Comparison of ENCODE assay signal across 18 mouse cellular contexts in the genomic region with DNA sequence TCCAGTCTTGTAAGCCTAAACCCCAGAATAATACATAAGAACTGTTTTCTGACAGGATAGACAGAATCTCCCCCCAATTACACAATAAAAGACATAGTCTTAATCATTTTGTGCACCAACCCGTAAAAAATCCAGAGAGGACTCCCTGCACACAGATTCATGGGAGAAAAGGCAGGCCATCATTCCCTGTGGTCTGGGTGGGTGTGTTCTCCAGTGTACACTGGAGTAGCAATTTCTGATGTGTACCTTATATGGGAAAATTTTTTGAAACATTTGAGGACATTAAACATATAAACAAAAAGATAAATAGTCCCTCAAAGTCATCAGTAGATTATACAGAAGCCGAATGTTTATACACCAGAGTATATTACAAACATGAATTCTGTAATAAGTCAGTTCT.
DNase-seq lines count a peak whose midpoint lies in the region; ATAC-seq and TF ChIP-seq lines count a peak whose summit lies in the region.
"Had no signal": no experiment of that assay in that cellular context is flagged by ENCODE, and none has a peak within 500 bp of the region (broad histone marks: within the 10 kb centered on the region; RNA-seq: fewer than 3 reads in every experiment).

No protein-coding gene starts in this region.

- no peaks in the 10 kb centered on the region for H3K36me3 ChIP-seq in heart, adult 2 months (ENCODE audit: control insufficient read depth, insufficient read depth, low read length)
- no peaks in the 10 kb centered on the region for H3K36me3 ChIP-seq in kidney, embryonic 15.5 days
- no peaks in the 10 kb centered on the region for H3K36me3 ChIP-seq in midbrain, embryonic 15.5 days (replicated peaks)
- H3K36me3 ChIP-seq in midbrain, postnatal 0 days (ENCODE audit: insufficient read depth, low read length) = no peaks in the 10 kb centered on the region
- no peaks in the 10 kb centered on the region for H3K36me3 ChIP-seq in stomach, embryonic 15.5 days
- H3K36me3 ChIP-seq: G1E; hindbrain, embryonic 13.5 days; limb, embryonic 12.5 days had no signal

- H3K9me3 ChIP-seq in kidney, embryonic 15.5 days (replicated peaks) = no peaks in the 10 kb centered on the region
- no peaks in the 10 kb centered on the region for H3K9me3 ChIP-seq in midbrain, embryonic 15.5 days
- H3K9me3 ChIP-seq in midbrain, postnatal 0 days (ENCODE audit: low read length) = no peaks in the 10 kb centered on the region
- no peaks in the 10 kb centered on the region for H3K9me3 ChIP-seq in stomach, embryonic 15.5 days
- H3K9me3 ChIP-seq: hindbrain, embryonic 13.5 days; limb, embryonic 12.5 days had no signal

- no peak for TF ChIP-seq CTCF in heart, adult 2 months (IDR thresholded peaks at IDR 0.05)
- no peak for TF ChIP-seq CTCF in midbrain, postnatal 0 days (IDR thresholded peaks at IDR 0.05)

- no peak overlapping the region for H3K9ac ChIP-seq in heart, adult 2 months (ENCODE audit: low read depth, low read length)
- no peak overlapping the region for H3K9ac ChIP-seq in kidney, embryonic 15.5 days
- no peak overlapping the region for H3K9ac ChIP-seq in midbrain, embryonic 15.5 days
- H3K9ac ChIP-seq in midbrain, postnatal 0 days (replicated peaks; ENCODE audit: low read length, poor library complexity, severe bottlenecking) = no peak overlapping the region
- no peak overlapping the region for H3K9ac ChIP-seq in stomach, embryonic 15.5 days
- H3K9ac ChIP-seq: hindbrain, embryonic 13.5 days; limb, embryonic 12.5 days; liver, embryonic 14.5 days had no signal

- no peaks in the 10 kb centered on the region for H3K27me3 ChIP-seq in heart, adult 2 months (ENCODE audit: control insufficient read depth, insufficient read depth, low read length)
- H3K27me3 ChIP-seq in kidney, embryonic 15.5 days = no peaks in the 10 kb centered on the region
- H3K27me3 ChIP-seq in midbrain, embryonic 15.5 days (replicated peaks) = no peaks in the 10 kb centered on the region
- no peaks in the 10 kb centered on the region for H3K27me3 ChIP-seq in midbrain, postnatal 0 days (ENCODE audit: insufficient read depth, low read length)
- H3K27me3 ChIP-seq in stomach, embryonic 15.5 days (replicated peaks) = no peaks in the 10 kb centered on the region
- H3K27me3 ChIP-seq: hindbrain, embryonic 13.5 days; limb, embryonic 12.5 days had no signal

- no peak overlapping the region for H3K4me2 ChIP-seq in kidney, embryonic 15.5 days
- no peak overlapping the region for H3K4me2 ChIP-seq in midbrain, embryonic 15.5 days
- no peak overlapping the region for H3K4me2 ChIP-seq in midbrain, postnatal 0 days (ENCODE audit: low read depth, low read length, poor library complexity, severe bottlenecking)
- H3K4me2 ChIP-seq in stomach, embryonic 15.5 days = no peak overlapping the region
- H3K4me2 ChIP-seq: hindbrain, embryonic 13.5 days; limb, embryonic 12.5 days had no signal

- no peak for TF ChIP-seq POLR2A in heart, adult 2 months (IDR thresholded peaks at IDR 0.05; ENCODE audit: insufficient read depth, low read depth, low read length)

- no peak overlapping the region for H3K4me3 ChIP-seq in heart, adult 2 months
- H3K4me3 ChIP-seq in kidney, embryonic 15.5 days (replicated peaks) = no peak overlapping the region
- no peak overlapping the region for H3K4me3 ChIP-seq in midbrain, embryonic 15.5 days
- H3K4me3 ChIP-seq in midbrain, postnatal 0 days (ENCODE audit: low read depth, low read length) = no peak overlapping the region
- no peak overlapping the region for H3K4me3 ChIP-seq in stomach, embryonic 15.5 days (replicated peaks)
- H3K4me3 ChIP-seq: hindbrain, embryonic 13.5 days; limb, embryonic 12.5 days had no signal

- no peak for ATAC-seq in kidney, embryonic 15.5 days (replicated peaks; ENCODE audit: low FRiP score)
- ATAC-seq in midbrain, embryonic 15.5 days (replicated peaks) = no peak
- ATAC-seq in midbrain, postnatal 0 days (ENCODE audit: low FRiP score) = no peak
- ATAC-seq in stomach, embryonic 15.5 days (ENCODE audit: insufficient read depth, low FRiP score, low read depth) = no peak
- ATAC-seq: midbrain, embryonic 16.5 days had no signal

- WGBS in heart, adult 2 months = 71% methylated on average over 2 of the region's 2 CpGs
- 69% methylated on average over 2 of the region's 2 CpGs for WGBS in kidney, embryonic 15.5 days
- 57% methylated on average over 2 of the region's 2 CpGs for WGBS in midbrain, embryonic 15.5 days
- 61% methylated on average over 2 of the region's 2 CpGs for WGBS in midbrain, postnatal 0 days
- 40% methylated on average over 2 of the region's 2 CpGs for WGBS in stomach, embryonic 15.5 days

- no peak for DNase-seq in heart, adult 2 months
- no peak for DNase-seq in heart, adult 11 months
- DNase-seq in kidney, postnatal 10 days = no peak
- no peak for DNase-seq in midbrain, postnatal 0 days (ENCODE audit: low spot score)
- DNase-seq in adrenal gland, postnatal 10 days = no peak
- DNase-seq: adrenal gland, postnatal 36 days; cerebellum, adult 18-20 months; cerebellum, postnatal 25 days; gastrocnemius, postnatal 10 days; thymus, adult 18-20 months had no signal

- no peaks in the 10 kb centered on the region for H3K4me1 ChIP-seq in heart, adult 2 months (ENCODE audit: control insufficient read depth, insufficient read depth, low read length)
- no peaks in the 10 kb centered on the region for H3K4me1 ChIP-seq in kidney, embryonic 15.5 days
- 0 out of 2 replicates have a peak, but pooled peaks cover 6% of the 10 kb centered on the region for H3K4me1 ChIP-seq in midbrain, embryonic 15.5 days
- 0 out of 2 replicates have a peak, but pooled peaks cover 2% of the 10 kb centered on the region for H3K4me1 ChIP-seq in midbrain, postnatal 0 days (ENCODE audit: insufficient read depth, low read length)
- peaks cover 8% of the 10 kb centered on the region; the same call in 1 of the 2 replicates for H3K4me1 ChIP-seq in stomach, embryonic 15.5 days

- TF ChIP-seq EP300 in heart, adult 2 months (IDR thresholded peaks at IDR 0.05; ENCODE audit: insufficient read depth, low read depth, low read length) = no peak

- intact Hi-C loops in heart, adult 2 months (cut with DNase I) = no loop called here

- peak overlapping the region; percentile 8; the same call in 1 of the 2 replicates for H3K27ac ChIP-seq in heart, adult 2 months
- H3K27ac ChIP-seq in kidney, embryonic 15.5 days = peak overlapping the region; percentile 54
- 0 out of 2 replicates have a peak overlapping the region, but pooled peaks have one; percentile 23 for H3K27ac ChIP-seq in midbrain, embryonic 15.5 days
- H3K27ac ChIP-seq in midbrain, postnatal 0 days (ENCODE audit: low read depth, low read length) = no peak overlapping the region
- peak overlapping the region; percentile 86 for H3K27ac ChIP-seq in stomach, embryonic 15.5 days
- H3K27ac ChIP-seq: liver, embryonic 14.5 days had no signal

- no peaks in the 10 kb centered on the region for H3K79me2 ChIP-seq in heart, adult 2 months (replicated peaks; ENCODE audit: control insufficient read depth, insufficient read depth, low read length)
